Mouse (Mus musculus) mesoderm, embryonic 11.5 days (tissue): Measurements from ENCODE around the gene Mum1.
"Not testable (repeated sequence)": the region's sequence is repeated elsewhere in the genome, so short reads cannot be mapped to it uniquely, and the experiment has no call there.

Experiments used
- DNase-seq: peaks from one replicate; pipeline ENCODE4 v3.0.0-alpha.2; 2012; ENCODE audit warnings: low read depth, low spot score

Mum1 gene

GRCm38 (mm10) chr10:80208248-80208647 is 18.0 kb upstream of the Mum1 start:
- no peak for DNase-seq

- DNase-seq: peak; percentile 52
These were observed 17.3 kb upstream of the Mum1 start for GRCm38 (mm10) chr10:80208841-80209371.

DNA sequence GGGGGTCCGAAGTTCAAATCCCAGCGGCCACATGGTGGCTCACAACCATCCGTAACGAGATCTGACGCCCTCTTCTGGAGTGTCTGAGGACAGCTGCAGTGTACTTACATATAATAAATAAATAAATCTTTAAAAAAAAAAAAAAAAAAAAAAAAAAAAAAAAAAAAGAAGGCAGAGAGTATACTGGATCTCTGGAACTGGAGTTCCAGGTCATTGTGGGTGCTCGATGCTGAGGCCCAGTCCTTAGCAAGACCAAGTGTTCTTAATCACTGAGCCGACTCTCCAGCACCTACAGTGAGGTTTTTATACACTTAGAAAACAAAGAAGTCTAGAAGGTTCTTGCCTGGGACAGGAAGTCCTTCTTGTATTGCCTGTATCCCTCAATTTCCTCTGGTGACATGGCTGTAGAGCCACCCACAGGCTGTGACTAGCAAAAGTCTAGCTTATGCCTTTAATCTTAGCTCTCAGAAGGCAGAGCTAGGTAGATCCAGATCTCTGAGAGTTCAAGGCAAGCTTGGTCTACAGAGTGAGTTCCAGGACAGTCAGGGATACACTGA is 14.6 kb upstream of the Mum1 start:
- DNase-seq: not testable (repeated sequence)

- DNase-seq: no peak
These were observed 11.0 kb upstream of the Mum1 start for GRCm38 (mm10) chr10:80215048-80215772.

DNA sequence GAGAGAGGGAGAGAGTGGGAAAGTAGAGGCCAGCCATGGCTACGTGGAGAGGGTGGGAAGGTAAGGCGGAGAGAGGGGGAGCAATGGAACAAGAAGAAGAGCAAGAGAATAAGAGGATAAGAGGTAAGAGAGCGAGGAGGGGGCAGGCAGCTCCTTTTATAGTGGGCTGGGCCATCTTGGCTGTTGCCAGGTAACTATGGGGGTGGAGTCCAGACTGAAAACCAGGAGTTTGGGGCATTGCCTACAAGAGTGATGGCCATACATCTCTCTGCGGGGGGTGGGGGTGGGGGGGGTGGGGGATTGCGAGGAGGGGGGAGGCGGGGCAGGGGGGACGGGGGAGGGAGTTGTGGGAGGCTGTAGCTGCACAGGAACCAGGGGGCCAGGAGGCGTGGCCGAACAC is 5.6 kb upstream of the Mum1 start:
- DNase-seq: no peak

DNA sequence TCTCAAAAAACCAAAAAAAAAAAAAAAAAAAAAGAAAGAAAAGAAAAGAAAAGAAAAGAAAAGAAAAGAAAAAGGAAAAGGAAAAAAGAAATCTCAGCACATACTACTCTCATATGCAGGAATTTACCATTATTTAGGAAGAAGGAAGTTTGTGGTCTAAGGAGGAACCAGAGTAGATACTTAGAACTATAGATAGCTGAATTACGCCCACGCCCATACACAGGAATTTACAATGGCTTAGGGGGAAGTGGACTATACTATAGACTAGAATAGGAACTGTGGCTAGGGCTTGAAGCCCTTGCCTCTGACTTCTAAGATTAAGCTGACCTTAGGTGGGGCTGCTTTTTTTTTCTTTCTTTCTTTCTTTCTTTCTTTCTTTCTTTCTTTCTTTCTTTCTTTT is 3.1 kb upstream of the Mum1 start:
- DNase-seq: not testable (repeated sequence)

DNA sequence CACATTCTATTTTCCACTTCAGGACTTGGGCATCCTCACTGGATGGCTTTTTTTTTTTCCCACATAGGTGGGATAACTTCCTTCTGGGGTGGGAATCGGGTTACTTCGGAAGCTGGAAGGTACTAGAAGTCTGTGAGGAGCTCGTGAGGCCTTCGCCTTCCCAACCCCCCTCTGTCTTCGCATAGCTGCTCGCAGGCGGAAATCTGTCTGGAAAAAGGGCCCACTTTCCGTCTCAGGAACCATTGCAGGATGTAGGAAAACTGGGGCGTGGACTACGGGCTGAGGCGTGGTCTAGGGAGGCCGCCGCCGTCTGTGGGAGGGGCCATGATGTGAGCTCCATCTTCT is 191 bp upstream of the Mum1 start:
- no peak for DNase-seq

GRCm38 (mm10) chr10:80227166-80227539 is 919 bp downstream of the Mum1 start:
- DNase-seq: no peak

DNA sequence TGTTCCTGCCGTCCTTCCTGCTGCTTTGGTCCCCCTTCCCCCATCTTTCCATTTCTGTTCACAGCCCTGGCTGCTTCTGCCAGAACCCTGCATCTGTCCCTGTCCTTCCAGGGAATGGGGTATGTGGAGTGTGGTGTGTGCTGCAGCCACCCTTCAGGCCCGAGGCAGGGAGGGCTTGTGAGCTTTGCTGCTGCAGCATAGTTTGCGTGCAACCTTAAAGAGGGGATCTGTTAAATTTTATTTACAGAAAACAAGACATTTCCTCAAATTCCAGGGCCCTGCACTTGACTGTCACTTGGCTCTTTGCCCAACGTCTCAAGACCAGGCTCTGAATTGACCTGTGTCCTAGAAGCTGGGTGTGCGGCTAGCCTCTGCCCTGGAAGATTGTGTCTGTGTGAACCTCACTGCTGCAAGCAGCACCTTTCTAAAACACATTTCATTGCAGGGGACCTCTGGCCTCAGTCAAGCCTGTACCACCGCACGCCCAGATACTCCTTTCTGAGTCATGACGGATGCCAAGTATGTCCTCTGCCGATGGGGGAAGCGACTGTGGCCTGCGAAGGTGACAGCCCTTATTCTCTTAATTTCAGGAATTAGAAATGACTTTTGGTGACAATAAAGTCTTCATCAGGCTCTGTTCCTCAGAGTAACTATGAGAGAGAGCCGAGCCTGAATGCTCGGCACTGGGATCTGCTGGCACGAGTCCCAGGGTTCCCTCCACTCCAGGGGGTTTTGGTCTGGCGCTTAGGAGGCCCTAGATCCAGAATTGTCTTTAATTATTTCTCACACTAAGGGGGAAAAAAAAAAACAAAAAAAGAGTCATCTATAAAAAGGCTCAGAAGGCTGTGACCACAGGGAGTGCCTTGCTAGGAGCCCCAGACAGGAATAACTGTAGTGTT is 1.9 kb downstream of the Mum1 start:
- no peak for DNase-seq

DNA sequence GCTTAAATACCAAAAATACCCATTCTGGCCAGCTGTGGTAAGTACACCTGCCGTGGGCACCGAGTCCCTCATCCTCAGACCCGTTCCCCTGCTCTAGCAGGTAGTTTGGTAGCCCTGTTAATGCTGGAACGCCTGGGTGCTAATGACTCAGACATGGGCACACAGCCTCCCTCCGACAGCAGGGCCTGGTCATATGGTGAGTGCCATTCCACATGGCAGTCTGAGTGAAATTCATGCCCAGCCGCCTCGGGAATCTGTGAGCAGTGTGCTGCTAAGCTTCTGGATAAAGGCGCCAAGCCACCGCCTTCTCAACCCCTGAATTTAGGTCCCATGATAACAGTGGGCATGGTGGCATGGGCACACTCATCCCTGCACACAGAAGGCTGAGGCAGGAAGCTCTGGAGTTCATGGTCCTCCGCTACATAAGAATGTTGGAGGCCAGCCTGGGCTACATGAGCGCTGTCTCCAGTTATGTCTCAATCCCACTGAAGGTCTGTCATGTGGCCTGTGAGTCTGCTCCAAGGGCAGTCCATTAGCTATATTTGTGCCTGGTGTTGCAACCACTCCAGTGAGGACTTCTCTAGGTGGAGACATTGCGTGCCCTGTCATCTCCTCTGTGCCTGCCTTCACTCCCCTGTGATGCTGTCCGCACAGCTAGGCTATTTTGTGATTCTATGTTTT is 10.1 kb downstream of the Mum1 start:
- no peak for DNase-seq

GRCm38 (mm10) chr10:80237020-80237419 is 10.8 kb downstream of the Mum1 start:
- no peak for DNase-seq

- no peak for DNase-seq
These were observed 12.1 kb downstream of the Mum1 start for GRCm38 (mm10) chr10:80238306-80238705.

GRCm38 (mm10) chr10:80239791-80240190 is 13.6 kb downstream of the Mum1 start:
- DNase-seq: no peak

GRCm38 (mm10) chr10:80242088-80242487 is 15.9 kb downstream of the Mum1 start:
- DNase-seq: no peak

GRCm38 (mm10) chr10:80242607-80243006 is 16.4 kb downstream of the Mum1 start:
- DNase-seq: no peak

DNA sequence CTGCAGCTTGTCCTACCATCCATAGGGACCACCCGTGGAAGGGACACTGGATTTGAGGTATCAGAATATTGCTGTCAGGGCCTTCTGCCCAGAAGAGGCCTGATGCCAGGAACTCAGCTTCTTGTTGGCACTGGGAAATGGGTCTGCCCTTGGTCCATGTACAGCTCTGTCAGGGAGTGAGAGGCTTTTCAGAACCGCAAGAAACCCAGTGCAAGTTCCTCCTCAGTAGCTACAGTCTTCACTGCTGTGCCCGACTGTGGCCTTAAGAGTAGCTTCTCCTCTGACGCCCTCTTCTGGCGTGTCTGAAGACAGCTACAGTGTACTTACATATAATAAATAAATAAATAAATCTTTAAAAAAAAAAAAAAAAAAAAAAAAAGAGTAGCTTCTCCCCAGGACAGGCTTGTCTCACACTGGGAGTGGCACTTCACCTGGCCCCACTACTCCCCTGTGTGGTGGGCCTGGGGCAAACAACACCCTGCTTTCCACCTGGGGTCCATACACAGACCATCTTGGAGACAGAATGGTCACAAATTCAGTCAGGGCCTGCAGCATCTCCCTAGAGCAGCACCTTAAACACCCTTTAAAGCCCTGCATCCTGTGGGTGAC is 18.7 kb downstream of the Mum1 start:
- DNase-seq: peak; percentile 60

- peak; percentile 89 for DNase-seq
These were observed 19.4 kb downstream of the Mum1 start for GRCm38 (mm10) chr10:80245600-80245999.

- DNase-seq: no peak
These were observed 21.6 kb downstream of the Mum1 start for GRCm38 (mm10) chr10:80247849-80248248.

GRCm38 (mm10) chr10:80248437-80248836 is 22.2 kb downstream of the Mum1 start:
- DNase-seq: not testable (repeated sequence)

- peak; percentile 94 for DNase-seq
These were observed 22.9 kb downstream of the Mum1 start, which contains the start of gene Ndufs7 for GRCm38 (mm10) chr10:80248971-80249640. Ndufs7 (plus strand) TSS chr10:80249121.

GRCm38 (mm10) chr10:80250059-80250458 is 23.8 kb downstream of the Mum1 start:
- no peak for DNase-seq
